Mouse (Mus musculus) kidney, postnatal 14 days (tissue): ENCODE measurements at regions not wholly inside any gene's neighbourhood (a gene's known extent, or its start where the extent isn't known, plus 50 kb on each side); places are given as distances from the start of the nearest gene placed in this dataset.
"Not testable (repeated sequence)": the region's sequence is repeated elsewhere in the genome, so short reads cannot be mapped to it uniquely, and the experiment has no call there.

Source experiments
- DNase-seq: peaks from one replicate; pipeline ENCODE4 v3.0.0; 2022; ENCODE audit warnings: mixed read lengths

GRCm38 (mm10) chr15:90400326-90401280 lies 176.5 kb downstream of the Alg10b start:
- DNase-seq = no peak

- DNase-seq = no peak
Observed at GRCm38 (mm10) chr15:90420776-90421175, 196.7 kb downstream of the Alg10b start.

- no peak for DNase-seq
Observed at GRCm38 (mm10) chr15:90422122-90422614, 198.1 kb downstream of the Alg10b start.

GRCm38 (mm10) chr15:90431048-90431447 lies 206.9 kb downstream of the Alg10b start:
- DNase-seq = not testable (repeated sequence)

GRCm38 (mm10) chr15:90432154-90432553 lies 208.0 kb downstream of the Alg10b start:
- DNase-seq = no peak

- no peak for DNase-seq
Observed at GRCm38 (mm10) chr15:90435286-90435685, 211.2 kb downstream of the Alg10b start.
